Mouse (Mus musculus) stomach, embryonic 16.5 days (tissue): ENCODE results near the gene Trim29. TPM values are rescaled to one million over a fixed set of nuclear protein-coding genes. Genes with fewer than 3 reads are reported as not detected.

ENCODE experiments used
- ATAC-seq: fragments of 200-750 bp; cut with Nextera tagmentation; 2 replicates; pipeline ENCODE4 v1.8.0; 2017; ENCODE audit warnings: moderate number of reproducible peaks, moderate TSS enrichment; ENCODE audit not compliant: insufficient read depth, low FRiP score
- H3K27ac ChIP-seq: fragments of 300-500 bp; sonication (generic); 2 replicates; pipeline ENCODE4 v1.5.1; 2014; ENCODE audit warnings: low read length
- H3K27me3 ChIP-seq: fragments of 300-500 bp; sonication (generic); 2 replicates; pipeline ENCODE4 v1.6.1; 2014; ENCODE audit warnings: low read length, control low read depth, mixed read lengths; ENCODE audit not compliant: control insufficient read depth, insufficient read depth
- H3K36me3 ChIP-seq: fragments of 300-500 bp; sonication (generic); 2 replicates; pipeline ENCODE4 v1.6.1; 2014; ENCODE audit warnings: low read length; ENCODE audit not compliant: control insufficient read depth, insufficient read depth
- H3K4me1 ChIP-seq: fragments of 300-500 bp; sonication (generic); 2 replicates; pipeline ENCODE4 v1.6.1; 2014; ENCODE audit warnings: low read length, control low read depth, mixed read lengths; ENCODE audit not compliant: control insufficient read depth, insufficient read depth
- H3K4me2 ChIP-seq: fragments of 300-500 bp; sonication (generic); 2 replicates; pipeline ENCODE4 v1.6.1; 2014; ENCODE audit warnings: low read depth, low read length, mixed read lengths
- H3K4me3 ChIP-seq: fragments of 300-500 bp; sonication (generic); replicated peaks from 2 replicates; pipeline ENCODE4 v1.5.1; 2014; ENCODE audit warnings: mild to moderate bottlenecking, low read length
- H3K9ac ChIP-seq: fragments of 300-500 bp; sonication (generic); 2 replicates; pipeline ENCODE4 v1.6.1; 2014; ENCODE audit warnings: low read length
- H3K9me3 ChIP-seq: fragments of 300-500 bp; sonication (generic); replicated peaks from 2 replicates; pipeline ENCODE4 v1.6.1; 2016; ENCODE audit warnings: low read length, control low read depth; ENCODE audit not compliant: control insufficient read depth
- WGBS: fragments of 180-500 bp; shearing (Covaris S2); extraction: QIAGEN DNeasy Blood & Tissue Kit; methylation state at CpG from one replicate; pipeline ENCODE4 v1.1.7; 2014; 5-methylcytosine and 5-hydroxymethylcytosine counted together
- polyA plus RNA-seq: library from polyadenylated mRNA; unstranded; fragments of >200 nt; fragmentation: Nextera tagmentation; extraction: Ambion mirVana; gene quantifications from 2 replicates; pipeline ENCODE4 v1.2.1, GENCODE M21; 2015

Trim29 gene
- polyA plus RNA-seq, 1 experiment from 2014 or later, result 54.1 TPM

DNA sequence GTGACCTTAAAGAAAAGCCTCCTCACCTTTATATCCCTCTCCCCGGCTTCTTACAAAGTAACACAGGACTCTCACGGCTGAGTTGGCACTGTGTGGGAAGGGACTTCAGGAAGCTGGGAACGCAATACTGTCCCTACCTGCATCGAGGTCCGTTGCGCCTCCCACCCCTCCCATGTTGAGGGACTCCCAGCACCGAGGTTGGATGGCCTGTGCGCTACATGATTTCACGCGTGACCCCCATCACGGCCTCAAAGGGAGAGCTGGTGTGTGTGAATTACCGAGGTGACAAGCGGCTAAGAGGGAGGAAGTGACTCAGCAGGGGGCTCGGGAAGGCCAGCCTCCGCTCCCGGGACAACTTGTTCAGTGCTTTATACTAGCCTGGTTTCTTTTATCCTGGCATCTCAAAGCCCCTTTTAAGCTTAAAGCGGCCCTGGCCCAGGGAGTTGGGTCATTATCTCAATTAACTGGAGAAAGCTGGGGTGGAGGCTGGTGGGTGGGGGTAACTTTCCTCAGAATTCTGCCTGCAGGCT is 39.9 kb upstream of the Trim29 start:
- no peaks in the 10 kb centered on the region for H3K9me3 ChIP-seq
- WGBS, result 21% methylated on average over 17 of the region's 17 CpGs
- no peak overlapping the region for H3K27ac ChIP-seq
- H3K36me3 ChIP-seq, result no peaks in the 10 kb centered on the region
- H3K4me2 ChIP-seq, result peak overlapping the region; percentile 25; the same call in 1 of the 2 replicates
- peaks cover 16% of the 10 kb centered on the region for H3K27me3 ChIP-seq
- ATAC-seq, result no peak
- H3K9ac ChIP-seq, result peak overlapping the region; percentile 36
- 0 out of 2 replicates have a peak, but pooled peaks cover 5% of the 10 kb centered on the region for H3K4me1 ChIP-seq
- no peak overlapping the region; the same call in 1 of the 2 replicates for H3K4me3 ChIP-seq

- ATAC-seq, result no peak
- H3K4me1 ChIP-seq, result 0 out of 2 replicates have a peak, but pooled peaks cover 5% of the 10 kb centered on the region
- H3K27ac ChIP-seq, result no peak overlapping the region
- no peaks in the 10 kb centered on the region for H3K36me3 ChIP-seq
- peaks cover 16% of the 10 kb centered on the region for H3K27me3 ChIP-seq
- 72% methylated on average over 14 of the region's 14 CpGs for WGBS
- H3K4me3 ChIP-seq, result no peak overlapping the region
- no peak overlapping the region for H3K4me2 ChIP-seq
- no peaks in the 10 kb centered on the region for H3K9me3 ChIP-seq
- no peak overlapping the region for H3K9ac ChIP-seq
Measured at GRCm38 (mm10) chr9:43271761-43272518, 38.7 kb upstream of the Trim29 start.

GRCm38 (mm10) chr9:43273735-43274134 is 36.9 kb upstream of the Trim29 start:
- peaks cover 16% of the 10 kb centered on the region for H3K27me3 ChIP-seq
- WGBS, result 68% methylated on average over 9 of the region's 9 CpGs
- H3K36me3 ChIP-seq, result no peaks in the 10 kb centered on the region
- H3K4me2 ChIP-seq, result no peak overlapping the region
- H3K27ac ChIP-seq, result peak overlapping the region; percentile 4; the same call in 1 of the 2 replicates
- H3K4me1 ChIP-seq, result 0 out of 2 replicates have a peak, but pooled peaks cover 5% of the 10 kb centered on the region
- no peak overlapping the region for H3K4me3 ChIP-seq
- H3K9ac ChIP-seq, result no peak overlapping the region
- no peak for ATAC-seq
- H3K9me3 ChIP-seq, result no peaks in the 10 kb centered on the region

DNA sequence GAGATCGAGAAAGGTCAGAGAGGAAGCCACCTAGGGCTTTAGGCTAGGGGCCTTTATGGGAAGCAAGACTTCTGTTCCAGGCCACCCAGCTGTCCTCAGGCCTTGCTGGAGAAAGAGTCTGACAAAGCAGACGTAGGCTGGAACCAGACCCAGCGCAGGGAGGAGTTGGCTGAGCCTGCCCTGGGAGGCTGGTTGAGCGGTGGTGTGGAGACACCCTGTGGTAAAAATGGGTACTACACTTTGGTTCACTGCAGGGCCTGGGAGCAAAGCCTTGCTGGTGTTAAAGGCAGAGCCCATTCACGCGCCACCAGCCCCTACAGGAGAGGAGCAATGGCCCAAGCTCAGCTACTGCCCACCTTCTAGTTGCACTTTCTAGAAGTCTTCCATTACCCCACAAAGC is 26.4 kb upstream of the Trim29 start:
- WGBS, result 10% methylated on average over 6 of the region's 6 CpGs
- Histone ChIP-seq H3K4me1 (no peaks in the 10 kb centered on the region), H3K27ac (no peak overlapping the region), H3K9me3 (no peaks in the 10 kb centered on the region), H3K9ac (peak overlapping the region; percentile 48; the same call in 1 of the 2 replicates), H3K4me2 (no peak overlapping the region), H3K36me3 (no peaks in the 10 kb centered on the region), H3K4me3 (no peak overlapping the region), H3K27me3 (no peaks in the 10 kb centered on the region)
- peak; percentile 88 for ATAC-seq

GRCm38 (mm10) chr9:43285281-43285680 is 25.4 kb upstream of the Trim29 start:
- 81% methylated on average over 4 of the region's 4 CpGs for WGBS

DNA sequence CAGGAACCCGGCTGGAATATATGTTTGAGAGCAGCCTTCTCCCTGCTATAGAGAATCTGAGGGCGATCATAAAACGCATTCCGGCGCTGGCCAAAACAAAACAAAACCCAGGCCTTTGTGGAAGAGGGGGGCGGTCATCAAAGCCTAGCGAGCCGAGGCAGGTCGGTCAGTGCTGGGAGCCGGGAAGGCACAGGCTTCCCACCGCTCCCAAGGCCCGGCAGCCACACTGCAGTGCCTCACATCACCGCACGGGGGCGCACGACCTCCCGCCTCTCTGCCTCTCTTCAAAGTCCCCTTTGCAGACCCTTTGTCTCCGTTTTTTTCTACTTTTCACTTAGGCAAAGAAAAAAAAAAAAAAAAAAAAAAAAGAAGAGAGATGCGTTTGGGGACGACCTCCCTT is 23.8 kb upstream of the Trim29 start:
- ATAC-seq, result 0 out of 2 replicates have a peak, but pooled peaks have one; percentile 12
- Histone ChIP-seq H3K4me2 (peak overlapping the region; percentile 12; the same call in 1 of the 2 replicates), H3K36me3 (no peaks in the 10 kb centered on the region), H3K27ac (no peak overlapping the region), H3K4me1 (no peaks in the 10 kb centered on the region), H3K4me3 (no peak overlapping the region), H3K9me3 (no peaks in the 10 kb centered on the region), H3K27me3 (no peaks in the 10 kb centered on the region), H3K9ac (no peak overlapping the region)
- 3% methylated on average over 20 of the region's 20 CpGs for WGBS

More at GRCm38 (mm10) chr9:43285281-43285680, 25.4 kb upstream of the Trim29 start:
- H3K27ac ChIP-seq, result no peak overlapping the region
- no peak overlapping the region for H3K4me3 ChIP-seq
- H3K9ac ChIP-seq, result no peak overlapping the region
- no peaks in the 10 kb centered on the region for H3K27me3 ChIP-seq
- no peaks in the 10 kb centered on the region for H3K9me3 ChIP-seq
- no peak overlapping the region for H3K4me2 ChIP-seq
- H3K36me3 ChIP-seq, result no peaks in the 10 kb centered on the region
- ATAC-seq, result peak; percentile 28; the same call in 1 of the 2 replicates
- H3K4me1 ChIP-seq, result no peaks in the 10 kb centered on the region

DNA sequence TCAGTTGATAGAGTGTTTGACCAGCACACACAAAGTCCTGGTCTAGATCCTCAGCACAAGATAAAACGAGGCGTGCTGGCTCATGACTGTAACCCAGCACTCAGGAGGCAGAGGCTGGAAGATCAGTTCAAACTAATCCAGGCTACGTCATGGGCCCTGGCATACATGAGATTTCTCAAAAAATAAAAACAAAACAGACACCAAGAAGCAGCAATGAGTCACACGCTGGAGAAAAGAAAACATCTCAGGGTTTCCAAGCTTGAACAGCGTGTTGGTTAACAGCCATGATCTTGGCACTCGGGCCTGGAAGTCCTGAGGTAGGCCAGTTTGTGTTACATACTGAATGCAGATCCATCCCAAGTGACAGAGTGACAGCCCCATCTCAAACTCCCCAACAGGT is 17.6 kb upstream of the Trim29 start:
- no peaks in the 10 kb centered on the region for H3K4me1 ChIP-seq
- no peak for ATAC-seq
- no peaks in the 10 kb centered on the region for H3K27me3 ChIP-seq
- no peaks in the 10 kb centered on the region for H3K36me3 ChIP-seq
- WGBS, result 80% methylated on average over 6 of the region's 6 CpGs
- no peak overlapping the region for H3K9ac ChIP-seq
- no peaks in the 10 kb centered on the region for H3K9me3 ChIP-seq
- no peak overlapping the region for H3K4me2 ChIP-seq
- H3K4me3 ChIP-seq, result no peak overlapping the region
- H3K27ac ChIP-seq, result no peak overlapping the region

DNA sequence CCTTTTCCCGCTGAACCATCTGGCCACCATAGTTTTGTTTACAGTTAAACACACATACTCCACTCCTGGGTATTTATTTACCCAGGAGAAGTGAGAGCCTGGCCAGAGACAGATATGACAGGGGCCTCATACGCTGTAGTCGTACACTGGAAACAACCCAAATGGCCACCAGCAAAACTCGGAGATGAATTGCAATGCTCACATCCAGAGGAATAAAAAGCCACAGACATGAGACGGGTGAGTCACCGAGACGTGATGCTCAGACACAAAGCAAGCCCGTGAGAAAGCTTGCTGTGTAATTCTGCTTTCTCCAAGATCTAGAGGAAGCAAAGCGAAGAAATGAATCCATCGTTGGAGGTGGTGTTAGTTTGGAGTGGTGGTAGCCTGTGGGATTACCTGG is 10.3 kb upstream of the Trim29 start:
- ATAC-seq, result no peak
- H3K27ac ChIP-seq, result no peak overlapping the region
- no peak overlapping the region for H3K4me3 ChIP-seq
- H3K36me3 ChIP-seq, result no peaks in the 10 kb centered on the region
- H3K9me3 ChIP-seq, result no peaks in the 10 kb centered on the region
- WGBS, result 28% methylated on average over 10 of the region's 10 CpGs
- no peak overlapping the region for H3K4me2 ChIP-seq
- H3K27me3 ChIP-seq, result no peaks in the 10 kb centered on the region
- H3K9ac ChIP-seq, result no peak overlapping the region
- H3K4me1 ChIP-seq, result no peaks in the 10 kb centered on the region

DNA sequence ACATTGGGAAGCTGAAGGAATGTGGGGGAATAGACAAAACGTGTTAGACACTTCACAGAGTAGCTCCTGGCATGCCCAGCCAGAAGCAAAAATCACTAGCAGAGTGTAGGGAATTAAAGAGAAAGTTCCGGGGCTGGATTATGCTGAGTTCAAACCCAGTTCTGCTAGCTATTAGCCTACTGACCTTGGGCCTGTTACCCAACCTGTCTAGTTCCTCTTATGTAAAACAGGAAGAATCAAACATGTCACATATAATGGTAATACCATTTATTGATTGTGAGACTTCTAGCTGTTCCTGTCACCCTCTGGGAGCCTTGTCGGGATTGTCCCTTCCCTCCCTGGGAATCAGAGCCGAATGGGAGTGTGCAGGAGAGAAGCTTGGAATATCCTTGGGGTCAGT is 7.7 kb upstream of the Trim29 start:
- WGBS, result 53% methylated on average over 4 of the region's 4 CpGs

More for the DNA sequence above, 7.7 kb upstream of the Trim29 start:
- Histone ChIP-seq H3K27ac (no peak overlapping the region), H3K4me1 (no peaks in the 10 kb centered on the region; the same call in 1 of the 2 replicates), H3K4me3 (no peak overlapping the region), H3K9ac (no peak overlapping the region), H3K36me3 (no peaks in the 10 kb centered on the region), H3K9me3 (no peaks in the 10 kb centered on the region), H3K27me3 (no peaks in the 10 kb centered on the region), H3K4me2 (no peak overlapping the region)
- ATAC-seq, result no peak
